7 mouse cellular contexts compared by ENCODE assay signal in genomic region chr13:83730155-83730712, GRCm38 (mm10).
A peak's percentile ranks its signal among the peaks of the same experiment; 100 is the strongest.
DNase-seq lines count a peak whose midpoint lies in the region; ATAC-seq and TF ChIP-seq lines count a peak whose summit lies in the region.

No protein-coding gene starts in this region.

- no peak for TF ChIP-seq EP300 in liver, embryonic 14.5 days (IDR thresholded peaks at IDR 0.05; ENCODE audit: low read depth)

- H3K9me3 ChIP-seq in forebrain, embryonic 14.5 days (replicated peaks; ENCODE audit: control insufficient read depth, low read length), result no peaks in the 10 kb centered on the region
- H3K9me3 ChIP-seq in liver, embryonic 14.5 days (ENCODE audit: control insufficient read depth, low read length), result no peaks in the 10 kb centered on the region

- no peaks in the 10 kb centered on the region for H3K36me3 ChIP-seq in thymus, adult 2 months (ENCODE audit: control insufficient read depth, insufficient read depth, low read length)
- peaks cover 44% of the 10 kb centered on the region for H3K36me3 ChIP-seq in forebrain, embryonic 14.5 days (ENCODE audit: control insufficient read depth, insufficient read depth, low read length)
- H3K36me3 ChIP-seq in liver, embryonic 14.5 days (replicated peaks; ENCODE audit: control insufficient read depth, insufficient read depth, low read depth), result no peaks in the 10 kb centered on the region

- H3K4me1 ChIP-seq in thymus, adult 2 months (replicated peaks; ENCODE audit: control insufficient read depth, insufficient read depth, low read length), result peaks cover 6% of the 10 kb centered on the region; the same call in 1 of the 2 replicates
- no peaks in the 10 kb centered on the region for H3K4me1 ChIP-seq in forebrain, embryonic 14.5 days (ENCODE audit: control insufficient read depth, insufficient read depth, low read length)
- H3K4me1 ChIP-seq in liver, embryonic 14.5 days (replicated peaks; ENCODE audit: control insufficient read depth in 2 of 2, insufficient read depth in 2 of 2, low read length in 1 of 2), result no peaks in the 10 kb centered on the region

- H3K4me3 ChIP-seq in thymus, adult 2 months (ENCODE audit: control insufficient read depth, insufficient read depth, low read length), result peak overlapping the region; percentile 20; the same call in 1 of the 2 replicates
- peak overlapping the region; percentile 78 for H3K4me3 ChIP-seq in forebrain, embryonic 14.5 days (ENCODE audit: low read depth, low read length)
- H3K4me3 ChIP-seq in liver, embryonic 14.5 days (ENCODE audit: insufficient read depth in 1 of 2, low read depth in 2 of 2, low read length in 2 of 2), result peak overlapping the region; percentile 23 to 51

- DNase-seq in thymus, adult 2 months, result no peak
- no peak for DNase-seq in thymus, adult 18-20 months
- DNase-seq in forebrain, embryonic 14.5 days (ENCODE audit: low spot score), result peak; percentile 71
- no peak for DNase-seq in liver, embryonic 14.5 days (ENCODE audit: low read depth in 3 of 3, low spot score in 3 of 3)
- no peak for DNase-seq in right cerebral cortex, postnatal 25 days
- DNase-seq in spleen, adult 12 weeks (ENCODE audit: low spot score), result no peak
- no peak for DNase-seq in urinary bladder, adult 18-20 months (ENCODE audit: low spot score in 2 of 2)

- TF ChIP-seq POLR2A in thymus, adult 2 months (IDR thresholded peaks at IDR 0.05; ENCODE audit: control insufficient read depth, extremely low read depth, insufficient read depth, low read length, poor library complexity), result no peak

- H3K9ac ChIP-seq in forebrain, embryonic 14.5 days (ENCODE audit: low read length), result peak overlapping the region; percentile 100
- no peak overlapping the region for H3K9ac ChIP-seq in liver, embryonic 14.5 days (replicated peaks)

- H3K27ac ChIP-seq in thymus, adult 2 months (ENCODE audit: control insufficient read depth, insufficient read depth, low read length), result no peak overlapping the region
- peak overlapping the region; percentile 100 for H3K27ac ChIP-seq in forebrain, embryonic 14.5 days (ENCODE audit: low read depth, low read length)
- no peak overlapping the region for H3K27ac ChIP-seq in liver, embryonic 14.5 days

- TF ChIP-seq CTCF in thymus, adult 2 months (IDR thresholded peaks at IDR 0.05; ENCODE audit: borderline replicate concordance, control insufficient read depth, extremely low read depth, insufficient read depth, low read length, poor library complexity), result no peak
- TF ChIP-seq CTCF in liver, embryonic 14.5 days (IDR thresholded peaks at IDR 0.05; ENCODE audit: low read depth), result no peak

- 5% methylated on average over 16 of the region's 16 CpGs for WGBS in thymus, adult 2 months
- WGBS in forebrain, embryonic 14.5 days, result under 1% methylated on average over 16 of the region's 16 CpGs
- WGBS in liver, embryonic 14.5 days (ENCODE audit: insufficient replicate concordance), result 2% methylated on average over 16 of the region's 16 CpGs

- H3K27me3 ChIP-seq in thymus, adult 2 months (ENCODE audit: control insufficient read depth, insufficient read depth, low read length), result peaks cover 17% of the 10 kb centered on the region; the same call in 1 of the 2 replicates
- no peaks in the 10 kb centered on the region for H3K27me3 ChIP-seq in forebrain, embryonic 14.5 days (replicated peaks; ENCODE audit: control insufficient read depth, insufficient read depth, low read length)
- H3K27me3 ChIP-seq in liver, embryonic 14.5 days (ENCODE audit: control insufficient read depth, insufficient read depth, low read length), result peaks cover 91% of the 10 kb centered on the region

- ATAC-seq in forebrain, embryonic 14.5 days, result no peak
- ATAC-seq in liver, embryonic 14.5 days (ENCODE audit: insufficient read depth), result no peak

- H3K4me2 ChIP-seq in forebrain, embryonic 14.5 days (ENCODE audit: low read length), result peak overlapping the region; percentile 86
- H3K4me2 ChIP-seq in liver, embryonic 14.5 days (ENCODE audit: low read depth), result peak overlapping the region; percentile 63

Comparison
In these comparisons a context has a peak if more than half of its experiments do, and no peak if none do; other contexts are left out.
1. H3K4me3 ChIP-seq: peak in every context shown above with its lines; median percentile 78 in forebrain, embryonic 14.5 days; 37 in liver, embryonic 14.5 days; 20 in thymus, adult 2 months.